Mouse (Mus musculus): Measurements from ENCODE around the gene Tmem51.

GRCm38 (mm10) chr4:142023166-142023565 lies 60.9 kb downstream of the Tmem51 start:
- TF ChIP-seq CTCF (IDR thresholded peaks at IDR 0.05; ENCODE audit: borderline replicate concordance, insufficient read depth, low read depth, low read length) = no peak
- no peak for TF ChIP-seq POLR2A (IDR thresholded peaks at IDR 0.05; ENCODE audit: borderline replicate concordance, insufficient read depth, low read length)
